Mouse (Mus musculus): ENCODE measurements around the gene Eefsec.

Eefsec gene

DNA sequence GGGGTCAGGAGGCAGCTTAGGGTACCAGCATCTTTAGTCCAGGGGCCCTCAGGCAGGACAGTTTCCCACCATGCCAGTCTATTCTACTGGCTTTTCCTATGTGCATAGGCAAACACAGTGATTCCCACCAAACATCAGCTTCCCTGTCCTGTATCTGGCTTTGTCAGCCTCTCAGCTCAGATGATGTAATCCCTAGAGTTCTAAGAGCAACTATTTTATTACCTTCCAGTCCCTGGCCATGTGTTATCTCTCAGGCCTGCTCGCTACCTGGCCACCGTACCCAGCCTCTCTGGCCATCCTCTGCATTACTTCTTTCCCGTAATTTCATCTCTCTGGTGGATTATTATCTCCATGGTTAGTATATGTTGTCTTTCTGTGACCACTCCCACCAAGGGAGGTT is 185.7 kb downstream of the Eefsec start:
- no peak for DNase-seq (ENCODE audit: low read depth)

DNA sequence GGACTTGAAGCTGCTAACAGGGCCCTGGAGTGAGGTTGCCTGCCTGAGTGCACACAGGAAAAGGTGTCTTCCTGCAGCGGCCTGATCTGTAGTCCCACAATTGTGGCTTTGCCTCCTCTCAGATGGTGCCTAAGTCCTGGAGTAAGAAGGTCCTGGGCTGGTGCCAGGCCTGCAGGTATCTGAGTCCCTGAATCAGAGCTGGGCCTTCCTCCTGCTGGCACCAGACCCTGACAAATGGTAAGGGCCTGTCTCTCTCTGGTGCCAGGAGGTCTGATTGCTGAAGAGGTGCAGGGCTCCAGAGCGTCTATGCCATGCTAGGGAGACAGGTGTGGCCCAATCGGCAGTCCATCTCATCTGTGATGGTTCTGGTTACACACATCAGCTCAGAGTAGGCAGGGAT is 186.7 kb downstream of the Eefsec start:
- no peak for DNase-seq (ENCODE audit: low read depth)

DNA sequence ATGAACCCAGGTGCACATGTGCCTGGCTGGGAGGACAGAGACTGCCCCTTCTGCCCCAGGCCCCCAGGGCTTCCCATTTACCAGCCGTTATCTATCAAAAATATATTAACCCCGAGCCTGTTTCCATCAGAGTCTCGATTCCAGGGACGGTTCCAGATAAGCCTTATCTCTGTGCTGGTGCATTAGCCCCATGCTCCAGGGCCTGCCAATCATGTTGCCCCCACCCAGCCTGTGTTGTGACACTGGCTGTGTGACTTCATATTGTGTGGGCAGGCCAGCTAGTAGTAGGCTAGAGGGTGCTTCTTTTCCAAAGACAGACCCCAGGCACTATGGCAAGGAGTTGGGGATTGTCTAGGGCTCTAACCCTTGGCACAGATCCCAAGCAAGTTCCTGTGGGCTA is 190.9 kb downstream of the Eefsec start:
- DNase-seq (ENCODE audit: low read depth): no peak

DNA sequence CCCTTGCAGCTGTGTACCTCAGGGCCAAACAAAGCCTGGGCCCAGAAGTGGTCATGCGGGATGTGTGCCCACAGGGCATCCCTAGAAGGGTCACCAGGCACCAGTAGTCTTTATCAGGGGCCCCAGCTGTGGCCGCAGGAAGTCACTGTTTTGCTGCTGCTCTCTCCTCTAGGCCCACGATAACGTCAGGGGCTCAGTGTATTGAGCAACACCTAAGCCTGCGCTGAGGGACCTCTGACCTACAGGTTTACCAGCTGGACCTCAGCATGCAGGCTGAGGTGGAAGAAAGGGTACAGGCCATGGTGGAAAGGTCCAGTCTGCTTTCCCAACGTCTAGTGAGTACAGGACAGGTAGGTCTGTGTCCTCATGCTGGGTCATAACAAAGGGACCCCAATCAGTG is 192.3 kb downstream of the Eefsec start:
- DNase-seq (ENCODE audit: low read depth): no peak

DNA sequence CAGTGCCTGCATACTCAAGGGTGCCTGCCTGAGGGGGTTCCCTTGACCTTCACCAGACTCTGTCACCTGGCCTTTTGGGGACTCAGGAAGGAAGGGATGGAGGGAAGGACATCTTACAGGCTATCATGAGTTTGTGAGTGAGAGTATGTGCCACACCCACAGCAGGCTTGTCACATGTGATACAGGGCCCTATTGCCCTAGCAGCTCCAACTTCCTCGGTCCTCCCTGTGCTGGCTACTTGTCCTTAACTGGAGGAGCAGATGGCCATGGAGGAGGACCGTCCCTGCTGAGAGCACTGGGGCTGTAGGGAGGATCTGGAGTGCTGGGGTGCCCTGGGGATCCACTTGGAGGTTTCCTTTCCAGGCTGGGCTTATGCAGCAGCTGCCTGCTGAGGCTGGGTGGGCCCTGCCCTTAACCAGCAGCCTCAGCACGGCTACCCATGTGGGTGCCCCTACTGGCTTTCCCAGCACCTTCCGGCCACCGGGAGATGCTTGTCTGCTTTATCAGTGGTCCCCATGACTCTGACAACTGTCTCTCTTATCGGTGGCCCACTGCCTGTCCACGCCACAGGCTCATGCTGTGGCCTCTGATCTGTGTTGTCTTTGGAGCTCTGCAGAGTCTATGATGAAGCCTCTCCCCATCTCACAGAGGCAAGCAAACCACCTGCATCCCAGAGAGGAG is 194.4 kb downstream of the Eefsec start:
- no peak for DNase-seq (ENCODE audit: low read depth)

DNA sequence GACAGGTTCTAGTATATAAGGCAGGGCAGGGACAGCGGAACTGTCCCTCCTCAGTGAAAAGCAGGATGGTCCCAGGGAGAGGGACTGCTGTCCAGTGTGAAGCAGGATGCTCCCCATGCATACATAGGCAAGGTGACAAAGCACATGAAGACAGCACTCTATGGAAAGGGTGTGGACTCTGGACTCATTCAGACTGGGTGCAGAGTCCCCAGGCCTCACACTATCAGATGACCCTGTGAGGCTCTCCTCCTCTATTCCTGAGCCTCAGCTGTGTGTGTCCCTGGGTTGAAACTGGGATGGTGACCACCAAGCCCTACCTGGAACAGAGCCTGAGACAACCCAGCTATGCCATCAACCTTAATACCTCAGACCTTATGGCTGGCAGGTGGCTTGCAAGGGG is 194.9 kb downstream of the Eefsec start:
- DNase-seq (ENCODE audit: low read depth): no peak

DNA sequence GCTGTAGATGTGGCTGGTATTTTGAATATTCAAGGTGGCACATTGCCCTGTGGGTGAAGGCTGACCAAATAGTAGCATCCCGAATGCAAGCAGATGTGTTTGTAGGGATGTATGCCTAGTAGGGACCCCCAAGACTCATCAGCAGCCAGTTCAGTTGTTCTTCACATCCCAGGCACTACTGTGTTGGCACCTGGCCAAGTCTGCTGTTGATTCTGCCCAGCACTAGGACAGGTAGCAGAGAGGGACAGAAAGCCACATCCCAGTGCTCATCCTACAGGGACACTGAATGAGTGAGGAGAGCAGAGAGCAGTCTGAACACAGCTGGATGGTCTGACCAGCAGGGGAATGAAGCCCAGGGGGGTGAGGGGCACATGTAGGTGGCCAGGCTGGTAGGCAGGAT is 197.1 kb downstream of the Eefsec start:
- no peak for DNase-seq (ENCODE audit: low read depth)

DNA sequence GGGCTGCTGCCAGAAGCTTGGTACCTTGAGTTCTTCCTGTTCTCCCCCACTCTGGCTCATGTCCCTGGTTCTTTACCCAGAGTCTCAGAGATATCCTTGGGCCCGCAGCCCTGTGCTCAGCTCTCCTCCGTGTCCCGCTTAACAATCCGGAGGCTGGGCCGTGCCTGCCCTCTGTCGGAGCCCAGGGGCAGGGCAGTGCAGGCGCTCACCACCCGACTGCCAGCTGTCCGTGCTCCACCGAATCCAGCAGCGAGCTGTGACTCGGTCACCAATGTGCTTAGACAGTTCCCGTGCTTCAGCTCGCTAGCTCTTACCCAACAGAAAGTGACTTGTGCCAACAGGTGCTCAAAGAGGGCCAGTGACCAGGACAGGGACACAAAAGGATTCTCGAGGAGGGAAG is 203.7 kb downstream of the Eefsec start:
- no peak for DNase-seq (ENCODE audit: low read depth)

DNA sequence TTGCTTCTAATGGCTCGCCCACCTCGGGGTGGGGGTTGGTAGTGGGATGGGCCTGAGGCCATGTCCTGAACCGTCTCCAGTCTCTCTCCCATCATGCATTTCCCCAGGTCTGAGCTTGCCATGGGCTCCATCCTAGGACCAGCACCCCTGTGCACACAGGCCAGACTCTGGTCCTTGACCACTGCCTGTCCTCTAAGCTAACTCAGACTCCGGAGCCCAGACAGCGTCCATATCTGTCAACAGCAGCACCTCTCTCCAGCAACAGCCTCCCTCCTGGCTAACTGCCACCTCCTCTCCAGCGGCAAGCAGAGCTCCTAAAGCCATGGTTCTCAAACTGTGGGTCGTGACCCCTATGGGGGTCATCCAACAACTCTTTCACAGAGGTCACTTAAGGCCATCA is 209.8 kb downstream of the Eefsec start:
- DNase-seq (ENCODE audit: low read depth): no peak

DNA sequence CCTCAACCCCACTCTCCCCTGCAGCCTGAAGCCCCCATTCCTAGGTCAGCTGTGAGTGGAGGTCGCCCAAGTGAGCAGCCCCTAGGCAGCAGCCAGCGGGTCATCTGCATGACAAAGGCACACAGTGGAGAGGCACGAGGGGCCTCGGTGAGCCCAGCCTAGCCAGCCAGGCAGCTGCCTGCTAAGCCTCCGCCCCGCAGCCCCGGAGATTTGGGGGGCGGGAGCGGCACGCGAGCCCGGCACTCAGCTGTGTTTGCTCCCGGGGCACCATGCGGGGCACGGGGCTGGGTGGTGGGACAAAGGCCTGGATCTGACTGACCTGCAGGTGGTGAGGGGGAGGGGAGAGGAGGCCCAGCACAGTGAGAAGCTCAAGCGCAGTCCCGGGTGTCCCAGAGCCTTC is 210.4 kb downstream of the Eefsec start:
- no peak for DNase-seq (ENCODE audit: low read depth)

DNA sequence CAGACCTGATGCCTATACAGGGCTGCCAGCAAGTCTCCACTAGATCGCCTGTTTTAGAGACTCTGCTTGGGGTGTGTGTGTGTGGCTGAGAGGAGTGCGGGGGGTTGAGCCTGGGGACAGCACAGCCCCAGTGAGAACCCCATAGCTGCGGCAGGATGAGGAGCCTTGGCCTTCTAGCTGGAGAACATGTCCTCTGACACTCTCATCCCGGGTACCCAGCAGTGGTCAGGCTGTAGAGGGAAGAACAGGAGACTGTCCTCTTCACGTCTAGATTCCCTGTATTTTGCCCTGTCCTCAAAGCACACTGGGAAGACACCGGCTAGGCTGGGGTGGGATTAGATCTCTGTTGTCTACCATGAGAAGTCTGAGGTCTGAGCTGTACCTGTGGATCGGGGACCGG is 210.9 kb downstream of the Eefsec start:
- no peak for DNase-seq (ENCODE audit: low read depth)

DNA sequence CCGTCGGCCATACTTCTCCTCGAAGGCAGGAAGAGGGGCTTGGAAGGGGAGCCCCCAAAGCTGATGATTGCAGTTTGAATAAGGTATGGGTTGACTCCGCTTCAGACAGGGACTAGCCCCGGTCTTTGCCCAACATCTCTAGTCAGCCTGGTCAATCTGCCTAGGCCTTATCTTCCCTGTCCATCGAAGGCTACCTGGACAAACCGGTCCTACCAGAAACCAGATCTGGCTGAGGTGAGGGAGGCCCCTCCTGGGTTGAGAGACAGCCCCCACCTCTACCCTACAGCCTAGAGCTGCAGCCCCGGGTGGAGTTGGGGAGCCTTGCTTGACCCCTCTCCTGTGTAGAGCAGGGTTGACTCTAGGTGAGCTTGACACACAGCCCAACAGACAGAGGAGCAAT is 212.3 kb downstream of the Eefsec start:
- DNase-seq (ENCODE audit: low read depth): no peak

DNA sequence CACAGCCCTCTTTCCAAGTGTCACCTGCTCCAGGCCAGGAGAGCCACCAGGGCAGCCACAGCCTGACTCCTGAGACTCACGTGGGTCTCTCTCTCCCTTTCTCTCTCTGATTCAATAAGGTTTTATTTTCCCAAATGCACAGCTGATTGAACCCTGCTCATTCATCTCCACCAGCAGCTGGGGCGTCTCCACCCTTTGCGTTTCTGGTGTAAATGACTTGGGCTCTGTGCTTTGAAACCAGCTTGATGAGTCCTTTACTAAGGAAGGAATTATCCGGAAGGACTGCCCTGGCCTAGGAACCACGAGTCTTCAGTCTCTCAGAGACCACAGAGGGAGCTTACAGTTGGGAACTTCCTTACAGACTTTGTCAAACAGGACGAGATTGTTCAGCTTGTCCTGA is 214.1 kb downstream of the Eefsec start:
- DNase-seq (ENCODE audit: low read depth): no peak

DNA sequence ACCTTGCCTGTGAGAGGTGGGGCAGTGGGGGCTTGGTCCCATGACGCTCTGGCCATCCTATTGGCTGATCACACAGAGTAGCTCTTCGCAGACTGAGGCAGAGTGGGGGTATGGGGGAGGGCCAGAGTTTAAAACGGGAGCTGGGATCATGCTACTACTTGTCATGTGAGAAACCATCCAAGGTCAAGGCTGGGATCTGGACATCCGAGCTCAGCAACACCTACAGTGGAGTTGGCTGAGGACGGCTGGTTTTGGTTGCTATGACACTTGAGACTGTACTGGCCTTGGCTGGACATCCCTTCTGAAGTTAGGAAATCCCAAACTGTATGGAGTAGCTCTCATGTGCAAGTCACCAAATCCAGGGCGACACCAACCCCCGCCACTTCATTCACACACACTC is 214.5 kb downstream of the Eefsec start:
- no peak for DNase-seq (ENCODE audit: low read depth)

DNA sequence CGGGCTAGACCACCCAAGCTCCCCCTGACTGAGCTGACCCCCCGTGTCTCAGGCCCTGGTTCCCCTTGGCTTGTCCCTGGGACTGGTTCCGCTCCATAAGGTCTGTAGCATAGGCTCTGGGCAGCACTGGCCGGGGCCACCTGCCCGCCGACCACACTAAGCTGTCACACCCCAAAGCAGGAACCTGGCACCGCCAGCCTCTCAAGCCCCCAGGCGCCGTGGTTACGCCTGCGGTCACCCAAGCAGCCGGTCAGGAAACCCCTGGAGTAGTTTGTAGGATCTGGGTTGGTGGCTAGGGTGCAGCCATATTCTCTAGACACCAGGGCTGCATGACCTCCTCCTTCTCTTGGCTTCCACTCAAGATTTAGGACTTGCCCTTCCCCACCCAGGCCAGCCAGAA is 217.1 kb downstream of the Eefsec start:
- DNase-seq (ENCODE audit: low read depth): no peak

DNA sequence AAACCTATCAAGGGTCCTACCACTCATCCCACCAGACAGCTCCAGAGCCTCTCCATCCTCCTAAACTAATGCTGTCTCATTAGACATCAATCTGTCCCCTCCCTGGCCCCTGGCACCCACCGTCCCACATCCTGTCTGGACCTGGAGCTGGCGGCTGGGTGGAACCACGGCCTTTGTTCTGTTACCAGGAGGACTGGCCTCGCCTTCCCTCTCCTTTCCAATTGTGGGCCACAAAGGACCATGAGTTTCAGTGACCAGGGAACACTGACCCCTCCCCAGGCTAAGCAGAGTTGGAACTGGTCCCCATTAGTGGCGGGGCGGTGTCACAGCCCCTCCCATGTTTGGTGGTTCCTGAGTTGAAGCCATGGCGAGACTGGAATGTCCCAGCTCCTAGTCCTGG is 218.8 kb downstream of the Eefsec start:
- no peak for DNase-seq (ENCODE audit: low read depth)

DNA sequence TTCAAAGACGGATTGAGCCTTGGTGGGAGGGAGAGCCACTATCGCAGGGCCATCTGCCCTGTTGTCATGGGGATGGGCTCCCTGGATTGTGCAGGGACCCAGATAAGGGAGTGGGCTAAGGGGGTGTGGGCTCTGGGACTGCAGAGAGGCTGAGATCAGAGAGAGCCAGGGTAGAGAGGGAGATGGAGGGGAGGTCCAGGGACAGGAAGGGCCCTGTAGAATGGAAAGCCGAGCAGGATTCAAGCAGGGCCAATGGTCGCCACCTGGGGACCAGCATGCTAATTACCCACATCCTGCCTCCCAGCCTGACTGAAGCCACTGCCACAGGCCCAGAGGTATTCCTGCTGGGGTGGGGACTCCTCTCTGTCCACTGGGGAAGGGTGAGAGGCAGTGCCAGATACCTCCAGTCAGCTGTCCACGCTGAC is 219.8 kb downstream of the Eefsec start:
- DNase-seq (ENCODE audit: low read depth): no peak

DNA sequence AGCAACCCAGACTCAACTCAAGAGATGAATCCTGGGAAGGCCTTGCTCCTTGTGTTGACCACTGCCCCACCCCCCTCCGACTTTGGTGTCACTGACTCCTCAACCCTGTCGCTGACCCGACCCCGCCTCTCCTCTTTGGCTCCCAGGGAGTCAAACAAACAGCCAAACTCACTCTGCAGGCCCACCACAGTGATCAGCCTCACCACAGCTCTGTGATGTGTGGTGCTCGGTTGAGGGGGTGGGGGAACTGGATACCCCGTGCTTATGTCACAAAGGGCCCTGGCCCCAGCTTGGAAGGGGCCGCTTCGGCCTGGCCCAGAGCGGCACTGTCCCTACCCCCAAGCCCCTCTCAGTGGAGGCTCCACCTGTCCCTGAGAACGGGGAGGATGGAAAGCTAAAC is 224.4 kb downstream of the Eefsec start, which contains the start of gene Dnajb8:
Dnajb8 (plus strand) TSS at position 301 of the 400 bp plus-strand sequence.
- DNase-seq (ENCODE audit: low read depth): no peak

DNA sequence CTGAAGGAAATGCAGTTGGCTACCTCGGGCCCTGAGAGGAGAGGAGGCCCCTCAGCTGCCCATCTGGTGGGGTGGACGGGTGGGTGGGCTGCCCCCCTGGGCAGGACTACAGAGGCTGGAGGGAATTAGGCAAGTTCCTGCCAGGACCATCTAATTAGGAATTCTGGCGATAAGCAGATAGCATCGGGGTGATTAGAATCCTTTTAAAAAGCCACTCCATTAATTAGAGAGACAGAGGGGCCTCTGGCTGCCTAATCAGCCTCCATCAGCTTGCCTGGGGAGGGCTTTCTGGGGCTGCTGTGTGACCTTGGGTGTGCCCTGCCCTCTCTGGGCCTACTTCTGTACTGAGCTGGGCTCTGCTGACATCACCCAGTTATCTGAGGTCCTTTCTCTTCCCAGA is 227.2 kb downstream of the Eefsec start:
- DNase-seq (ENCODE audit: low read depth): no peak

DNA sequence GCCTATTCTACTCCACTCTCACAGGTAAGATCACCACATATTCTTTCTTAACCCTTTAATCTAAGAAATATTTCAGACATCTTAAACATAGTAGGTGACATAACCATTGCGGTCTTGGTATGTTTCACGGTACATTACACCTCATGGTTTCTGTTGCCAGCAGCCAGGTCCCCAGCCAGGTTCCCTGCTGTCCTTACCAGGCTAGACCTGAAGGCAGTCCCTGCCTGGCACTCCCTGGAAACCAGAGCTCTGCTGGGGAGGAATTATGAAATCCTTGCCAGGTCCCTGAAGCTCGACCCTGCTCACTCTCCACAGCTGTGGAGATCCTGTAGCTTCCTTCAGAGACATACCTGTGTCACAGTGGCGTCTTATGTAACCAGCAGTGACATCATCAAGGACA is 230.1 kb downstream of the Eefsec start:
- no peak for DNase-seq (ENCODE audit: low read depth)

DNA sequence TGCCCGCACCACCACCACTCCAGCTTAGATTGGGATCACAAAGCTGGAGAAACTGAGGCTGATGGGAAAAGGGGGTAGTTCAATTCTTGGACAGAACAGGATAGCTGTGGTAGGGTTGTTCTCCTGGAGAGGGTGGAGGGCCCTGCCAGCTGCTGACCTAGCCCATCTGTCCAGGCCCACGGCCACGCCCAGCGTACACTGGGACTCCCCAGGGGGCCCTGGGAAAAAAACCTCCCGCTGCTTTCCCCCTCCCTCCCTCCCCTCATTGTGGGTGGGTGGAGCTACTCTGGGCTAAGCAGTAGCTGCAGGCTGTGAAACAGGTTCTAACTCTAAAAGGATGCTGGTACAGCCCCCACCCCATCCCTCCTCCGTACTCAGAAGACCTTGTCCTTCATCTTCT is 230.5 kb downstream of the Eefsec start:
- no peak for DNase-seq (ENCODE audit: low read depth)

DNA sequence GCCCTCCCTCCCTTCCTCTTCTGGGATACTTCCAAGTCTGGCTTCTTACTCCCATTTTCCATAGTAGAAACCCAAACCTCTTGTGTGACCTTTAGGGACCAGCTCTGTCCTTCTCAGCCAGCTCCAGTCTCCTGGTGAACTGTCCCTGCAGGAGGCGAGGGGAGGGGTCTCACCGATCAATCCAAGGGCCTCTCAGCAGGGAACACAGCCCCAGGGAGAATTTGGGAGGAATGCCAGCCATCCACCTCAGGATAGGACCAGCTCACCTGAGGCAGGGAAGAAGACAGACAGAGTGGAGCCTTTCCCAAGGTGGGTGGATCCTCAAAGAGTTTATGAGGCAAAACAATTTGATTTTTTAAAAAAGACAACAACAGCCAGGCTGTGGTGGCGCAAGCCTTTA is 236.2 kb downstream of the Eefsec start:
- DNase-seq (ENCODE audit: low read depth): no peak

DNA sequence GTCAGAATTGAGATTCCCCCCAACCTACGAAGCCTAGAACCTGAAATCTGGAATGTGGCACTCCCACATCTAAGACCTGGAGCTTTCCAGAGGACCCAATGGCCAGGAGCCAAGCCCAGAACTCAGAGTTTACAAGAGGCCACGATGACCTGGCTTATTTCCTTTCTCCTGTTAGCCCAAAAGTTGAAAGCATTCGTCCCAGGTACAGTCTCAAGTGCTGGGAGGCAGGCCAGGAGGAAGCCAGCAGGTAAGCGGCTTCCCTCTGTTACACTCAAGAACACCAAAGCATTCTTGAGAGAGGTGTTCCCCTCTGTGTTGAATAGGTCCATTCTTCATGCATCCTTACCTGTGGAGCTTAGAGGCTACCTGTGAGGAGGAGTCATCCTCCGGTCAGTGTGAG is 236.9 kb downstream of the Eefsec start:
- DNase-seq (ENCODE audit: low read depth): no peak

DNA sequence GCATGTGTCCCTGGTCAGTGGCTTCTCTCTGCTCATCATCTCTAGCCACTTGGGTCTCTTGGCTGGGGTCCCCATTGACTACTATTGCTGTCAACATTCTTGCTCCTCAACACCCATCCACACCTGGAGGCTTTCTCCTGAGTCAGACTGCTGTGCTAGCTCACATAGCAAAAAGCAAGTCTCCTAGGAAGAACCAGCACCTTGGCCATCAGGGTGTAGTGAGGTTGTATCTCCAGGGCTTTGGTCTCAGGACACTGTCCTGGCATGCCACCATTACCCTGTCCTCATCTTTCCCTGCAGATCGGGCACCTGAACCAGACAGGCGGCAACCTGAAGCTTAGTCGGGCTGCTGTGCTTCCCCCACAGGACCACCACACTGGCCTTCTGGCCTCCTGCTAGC is 238.0 kb downstream of the Eefsec start:
- DNase-seq (ENCODE audit: low read depth): no peak

Measured in naive thymus-derived CD4-positive, alpha-beta T cell, adult 2 months (primary cell).